Mouse (Mus musculus): Measurements from ENCODE around the gene Tmco4. TPM values are rescaled to one million over a fixed set of nuclear protein-coding genes. Genes with fewer than 3 reads are reported as not detected.

The Tmco4 gene
- total RNA-seq, 2 experiments from 2014 or later, result 11.7 to 14.2 TPM

GRCm38 (mm10) chr4:139059569-139059968 is 86.9 kb downstream of the Tmco4 start:
- DNase-seq, result peak; percentile 81

- DNase-seq, result no peak
These were observed 92.1 kb downstream of the Tmco4 start for GRCm38 (mm10) chr4:139064831-139065230.

DNA sequence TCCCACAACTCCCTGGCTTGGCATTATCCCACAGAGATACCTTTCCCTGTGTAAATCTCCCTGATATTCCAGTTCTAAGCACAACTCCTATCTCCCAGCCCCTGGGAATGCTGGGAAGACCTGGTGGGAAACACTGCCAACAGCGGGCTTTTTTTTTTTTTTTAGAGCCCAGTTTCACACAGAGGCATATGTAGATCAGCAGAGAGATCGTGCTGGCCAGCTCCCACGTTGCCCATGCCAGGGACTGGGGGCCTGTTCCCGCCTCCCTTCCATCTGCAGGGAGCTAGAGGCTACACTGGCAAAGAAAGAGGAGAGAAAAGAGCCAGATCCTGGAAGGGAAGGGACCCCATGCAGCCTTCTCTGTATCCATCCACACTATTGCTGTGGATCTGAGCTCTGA is 95.6 kb downstream of the Tmco4 start:
- DNase-seq, result no peak

- DNase-seq, result no peak
These were observed 101.4 kb downstream of the Tmco4 start for GRCm38 (mm10) chr4:139074060-139074459.

GRCm38 (mm10) chr4:139075041-139075711 is 102.5 kb downstream of the Tmco4 start, which contains the start of gene Htr6:
TSS of gene Htr6 (minus strand) at chr4:139075570.
- no peak for DNase-seq

- no peak for DNase-seq
These were observed 103.2 kb downstream of the Tmco4 start for GRCm38 (mm10) chr4:139075915-139076314.

DNA sequence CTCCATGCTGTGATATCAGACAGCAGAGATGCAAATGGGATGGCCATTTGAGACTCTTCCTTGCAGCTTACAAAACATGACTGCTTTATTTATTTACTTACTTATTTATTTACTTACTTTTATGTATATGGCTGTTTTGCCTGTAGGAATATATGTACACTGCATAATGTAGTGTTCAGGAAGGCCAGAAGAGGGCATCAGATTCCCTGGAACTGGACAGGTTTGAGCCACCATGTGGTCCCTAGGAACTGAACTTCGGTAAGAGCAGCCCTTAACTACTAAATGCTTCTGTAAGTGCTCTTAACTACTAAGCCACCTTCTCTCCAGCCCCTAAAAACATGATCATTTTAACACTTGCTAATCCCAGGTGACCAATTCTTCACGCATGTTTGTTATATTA is 105.6 kb downstream of the Tmco4 start:
- DNase-seq, result no peak

DNA sequence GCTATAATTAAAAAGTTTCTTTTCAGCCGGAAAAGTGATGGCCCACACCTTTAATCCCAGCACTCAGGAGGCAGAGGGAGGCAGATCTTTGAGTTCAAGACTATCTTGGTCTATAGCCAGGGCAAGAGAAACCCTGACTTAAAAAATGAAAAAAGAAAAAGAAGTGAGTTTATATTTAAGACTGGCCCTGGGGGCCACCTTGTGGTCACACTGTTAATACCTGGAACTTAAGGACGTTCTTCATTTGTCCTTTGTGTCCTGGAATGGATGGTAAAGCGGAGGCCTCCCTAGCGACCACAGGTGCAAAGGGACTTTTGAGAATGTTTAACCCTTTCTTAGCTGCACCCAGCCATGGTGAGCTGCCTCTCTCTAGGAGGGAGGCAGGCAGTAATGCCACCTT is 106.0 kb downstream of the Tmco4 start:
- no peak for DNase-seq

- DNase-seq, result no peak
These were observed 106.8 kb downstream of the Tmco4 start for GRCm38 (mm10) chr4:139079439-139079838.

- no peak for DNase-seq
These were observed 107.6 kb downstream of the Tmco4 start for GRCm38 (mm10) chr4:139080259-139080658.

DNA sequence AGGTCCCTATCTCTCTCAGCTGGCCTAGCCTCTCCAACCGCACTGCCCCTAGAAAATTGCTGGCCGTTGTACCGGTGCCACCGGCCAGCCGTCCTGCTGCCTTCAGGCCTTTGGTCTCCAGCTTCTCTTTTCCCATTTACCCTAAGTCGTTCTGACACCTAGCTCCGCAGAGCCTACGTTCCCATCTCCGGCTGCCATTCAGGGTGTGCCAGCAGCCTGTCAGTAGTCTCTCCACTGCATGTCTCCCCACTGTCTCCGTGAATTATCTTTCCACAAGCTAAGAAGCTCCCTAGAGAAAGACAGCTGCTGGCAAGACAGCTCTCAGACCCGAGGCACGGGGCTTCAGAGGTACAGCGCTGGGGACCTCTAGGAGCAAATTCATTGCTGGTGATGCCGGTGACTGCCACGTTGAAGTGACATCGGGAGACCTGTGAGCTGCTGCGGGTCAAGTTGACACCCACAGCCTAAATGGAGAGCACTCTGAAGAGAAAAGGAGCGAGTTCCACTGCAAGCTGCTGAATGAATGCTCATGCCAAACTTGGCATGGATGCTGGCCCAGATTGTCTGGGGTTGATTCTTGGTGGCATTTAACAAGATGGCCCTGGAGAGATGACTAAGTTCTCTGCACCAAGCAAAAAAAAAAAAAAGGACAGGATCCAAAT is 108.7 kb downstream of the Tmco4 start:
- DNase-seq, result no peak

- no peak for DNase-seq
These were observed 110.3 kb downstream of the Tmco4 start for GRCm38 (mm10) chr4:139082790-139083564.

DNA sequence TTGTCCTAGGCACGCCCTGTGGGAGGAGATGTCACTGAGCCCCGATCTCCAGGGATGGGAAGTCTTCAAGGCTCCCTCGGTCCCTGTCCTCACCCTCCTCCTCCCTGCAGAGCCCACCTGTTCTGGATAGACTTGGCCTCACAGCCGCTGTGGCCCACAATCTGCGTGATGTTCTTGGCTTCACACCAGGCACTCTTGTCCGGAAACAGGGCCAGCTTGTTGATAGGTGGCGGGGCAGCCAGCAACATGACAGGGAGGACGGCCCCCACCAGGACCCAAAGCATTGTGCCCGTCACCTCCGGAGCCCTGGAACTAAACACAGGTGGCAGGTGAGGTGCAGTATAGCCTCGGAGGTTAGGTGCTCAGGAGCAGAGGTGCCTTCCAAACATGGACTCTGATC is 112.6 kb downstream of the Tmco4 start:
- DNase-seq, result no peak

GRCm38 (mm10) chr4:139086037-139086436 is 113.3 kb downstream of the Tmco4 start:
- peak; percentile 94 for DNase-seq

DNA sequence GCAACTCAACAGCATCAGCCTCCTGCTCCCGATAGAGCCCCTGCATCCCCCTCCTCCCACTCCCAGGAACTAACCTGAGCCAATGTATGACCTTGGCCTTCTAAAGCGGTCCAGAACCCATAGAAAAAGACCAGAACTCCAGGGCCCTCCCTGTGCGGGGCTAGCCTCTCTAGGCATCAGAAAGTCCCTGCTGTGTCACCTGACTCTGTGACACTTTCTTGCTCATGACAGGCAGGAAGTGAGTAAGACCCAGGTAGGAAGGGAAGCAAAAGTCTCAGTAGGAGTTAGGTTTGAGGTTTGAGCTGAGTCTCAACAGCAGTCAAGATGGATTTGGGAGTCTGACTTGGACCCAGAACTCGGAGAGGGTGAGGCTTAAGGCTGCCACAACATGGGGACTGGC is 114.3 kb downstream of the Tmco4 start:
- no peak for DNase-seq

DNA sequence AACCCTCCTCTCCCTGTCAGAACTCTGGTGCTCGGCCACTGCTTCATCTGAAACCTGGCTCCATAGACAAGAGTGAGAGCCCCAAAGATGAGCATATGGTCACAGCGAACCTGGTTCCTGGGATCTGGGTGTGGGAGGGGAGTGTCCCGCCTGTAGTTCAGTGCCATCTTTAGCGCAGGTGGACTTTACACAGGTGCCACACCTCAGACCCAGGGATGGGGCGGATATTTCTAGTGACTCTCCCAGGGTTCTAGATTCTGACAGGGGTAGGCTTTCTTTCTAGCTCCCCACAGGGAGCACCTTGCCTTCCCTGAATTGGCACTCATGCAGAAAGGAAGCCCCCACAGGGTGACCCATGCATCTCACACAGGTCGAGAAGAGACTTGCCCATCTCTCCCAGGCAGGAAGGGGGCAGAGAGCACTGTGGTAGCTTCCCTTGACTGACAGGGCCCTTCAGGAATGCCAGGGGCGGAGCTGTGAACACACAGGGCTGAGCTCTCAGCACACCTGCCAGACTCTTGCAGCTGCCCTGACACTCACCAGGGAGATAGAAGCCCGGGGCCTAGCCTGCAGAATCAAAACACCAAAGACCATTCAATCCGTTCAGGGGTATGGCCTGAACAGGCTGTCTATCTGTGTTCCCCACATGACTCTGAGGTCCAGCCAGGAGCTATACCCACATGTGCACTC is 116.4 kb downstream of the Tmco4 start:
- DNase-seq, result no peak

- no peak for DNase-seq
These were observed 117.7 kb downstream of the Tmco4 start for GRCm38 (mm10) chr4:139090303-139090940.

- DNase-seq, result no peak
These were observed 118.4 kb downstream of the Tmco4 start for GRCm38 (mm10) chr4:139091066-139091465.

- DNase-seq, result peak; percentile 60
These were observed 119.0 kb downstream of the Tmco4 start for GRCm38 (mm10) chr4:139091478-139092355.

- peak; percentile 74 for DNase-seq
These were observed 119.9 kb downstream of the Tmco4 start, which contains the start of gene Nbl1 for GRCm38 (mm10) chr4:139092356-139093195. TSS of gene Nbl1 (minus strand) at chr4:139092993.

Data from heart, postnatal 4 days (tissue).